Mouse (Mus musculus): ENCODE measurements at regions not wholly inside any gene's neighbourhood (a gene's known extent, or its start where the extent isn't known, plus 50 kb on each side); places are given as distances from the start of the nearest gene placed in this dataset.
A peak's percentile ranks its signal among the peaks of the same experiment; 100 is the strongest.

- no peak overlapping the region for H3K9ac ChIP-seq (replicated peaks; ENCODE audit: low read length)
These were observed 99.3 kb upstream of the Tab2 start for GRCm38 (mm10) chr10:8055293-8055692.

GRCm38 (mm10) chr10:8043416-8044163 lies 87.6 kb upstream of the Tab2 start:
- Histone ChIP-seq H3K36me3 (replicated peaks; ENCODE audit: control insufficient read depth, insufficient read depth, low read depth, low read length) (no peaks in the 10 kb centered on the region), H3K27me3 (ENCODE audit: control insufficient read depth, insufficient read depth, low read length) (no peaks in the 10 kb centered on the region), H3K27ac (replicated peaks; ENCODE audit: low read depth, low read length) (no peak overlapping the region), H3K9ac (replicated peaks; ENCODE audit: low read length) (no peak overlapping the region), H3K4me2 (ENCODE audit: low read depth, low read length) (no peak overlapping the region), H3K4me3 (ENCODE audit: low read depth, low read length) (no peak overlapping the region), H3K4me1 (ENCODE audit: control insufficient read depth, insufficient read depth, low read length) (no peaks in the 10 kb centered on the region), H3K9me3 (replicated peaks; ENCODE audit: control insufficient read depth, low read length) (no peaks in the 10 kb centered on the region)
- ATAC-seq (replicated peaks; ENCODE audit: insufficient number of reproducible peaks, low FRiP score, low TSS enrichment, low read depth) (no peak), DNase-seq (ENCODE audit: low spot score) (no peak)
- WGBS = 93% methylated on average over 3 of the region's 3 CpGs

More at GRCm38 (mm10) chr10:8055293-8055692, 99.3 kb upstream of the Tab2 start:
- Histone ChIP-seq H3K27ac (replicated peaks; ENCODE audit: low read depth, low read length) (no peak overlapping the region), H3K4me1 (ENCODE audit: control insufficient read depth, insufficient read depth, low read length) (no peaks in the 10 kb centered on the region), H3K4me3 (ENCODE audit: low read depth, low read length) (no peak overlapping the region), H3K9me3 (replicated peaks; ENCODE audit: control insufficient read depth, low read length) (no peaks in the 10 kb centered on the region), H3K36me3 (replicated peaks; ENCODE audit: control insufficient read depth, insufficient read depth, low read depth, low read length) (no peaks in the 10 kb centered on the region), H3K27me3 (ENCODE audit: control insufficient read depth, insufficient read depth, low read length) (no peaks in the 10 kb centered on the region), H3K4me2 (ENCODE audit: low read depth, low read length) (no peak overlapping the region)
- DNase-seq (ENCODE audit: low spot score) = no peak
- no peak for ATAC-seq (replicated peaks; ENCODE audit: insufficient number of reproducible peaks, low FRiP score, low TSS enrichment, low read depth)
- 78% methylated on average over 6 of the region's 6 CpGs for WGBS

- H3K4me3 ChIP-seq (ENCODE audit: low read depth, low read length) = no peak overlapping the region
- H3K27ac ChIP-seq (replicated peaks; ENCODE audit: low read depth, low read length) = no peak overlapping the region
- WGBS = 88% methylated on average over 6 of the region's 6 CpGs
- H3K27me3 ChIP-seq (ENCODE audit: control insufficient read depth, insufficient read depth, low read length) = no peaks in the 10 kb centered on the region
- DNase-seq (ENCODE audit: low spot score) = no peak
- no peak overlapping the region for H3K9ac ChIP-seq (replicated peaks; ENCODE audit: low read length)
- no peaks in the 10 kb centered on the region for H3K36me3 ChIP-seq (replicated peaks; ENCODE audit: control insufficient read depth, insufficient read depth, low read depth, low read length)
- H3K9me3 ChIP-seq (replicated peaks; ENCODE audit: control insufficient read depth, low read length) = no peaks in the 10 kb centered on the region
- no peak for ATAC-seq (replicated peaks; ENCODE audit: insufficient number of reproducible peaks, low FRiP score, low TSS enrichment, low read depth)
- H3K4me2 ChIP-seq (ENCODE audit: low read depth, low read length) = no peak overlapping the region
- H3K4me1 ChIP-seq (ENCODE audit: control insufficient read depth, insufficient read depth, low read length) = no peaks in the 10 kb centered on the region
These were observed 86.3 kb upstream of the Tab2 start for GRCm38 (mm10) chr10:8042306-8042705.

- no peaks in the 10 kb centered on the region for H3K36me3 ChIP-seq (replicated peaks; ENCODE audit: control insufficient read depth, insufficient read depth, low read depth, low read length)
- H3K9ac ChIP-seq (replicated peaks; ENCODE audit: low read length) = no peak overlapping the region
- H3K9me3 ChIP-seq (replicated peaks; ENCODE audit: control insufficient read depth, low read length) = no peaks in the 10 kb centered on the region
- no peak overlapping the region for H3K4me3 ChIP-seq (ENCODE audit: low read depth, low read length)
- ATAC-seq (replicated peaks; ENCODE audit: insufficient number of reproducible peaks, low FRiP score, low TSS enrichment, low read depth) (no peak), DNase-seq (ENCODE audit: low spot score) (no peak)
- H3K4me1 ChIP-seq (ENCODE audit: control insufficient read depth, insufficient read depth, low read length) = no peaks in the 10 kb centered on the region
- H3K27me3 ChIP-seq (ENCODE audit: control insufficient read depth, insufficient read depth, low read length) = no peaks in the 10 kb centered on the region
- H3K4me2 ChIP-seq (ENCODE audit: low read depth, low read length) = no peak overlapping the region
- WGBS = 62% methylated on average over 8 of the region's 8 CpGs
- H3K27ac ChIP-seq (replicated peaks; ENCODE audit: low read depth, low read length) = no peak overlapping the region
These were observed 85.8 kb upstream of the Tab2 start for GRCm38 (mm10) chr10:8041790-8042189.

GRCm38 (mm10) chr10:8037986-8038631 lies 82.1 kb upstream of the Tab2 start:
- ATAC-seq (replicated peaks; ENCODE audit: insufficient number of reproducible peaks, low FRiP score, low TSS enrichment, low read depth) (peak; percentile 88), DNase-seq (ENCODE audit: low spot score) (peak; percentile 9)
- Histone ChIP-seq H3K4me2 (ENCODE audit: low read depth, low read length) (no peak overlapping the region), H3K27ac (replicated peaks; ENCODE audit: low read depth, low read length) (no peak overlapping the region), H3K9me3 (replicated peaks; ENCODE audit: control insufficient read depth, low read length) (no peaks in the 10 kb centered on the region), H3K4me3 (ENCODE audit: low read depth, low read length) (no peak overlapping the region), H3K27me3 (ENCODE audit: control insufficient read depth, insufficient read depth, low read length) (no peaks in the 10 kb centered on the region), H3K4me1 (ENCODE audit: control insufficient read depth, insufficient read depth, low read length) (no peaks in the 10 kb centered on the region), H3K9ac (replicated peaks; ENCODE audit: low read length) (no peak overlapping the region), H3K36me3 (replicated peaks; ENCODE audit: control insufficient read depth, insufficient read depth, low read depth, low read length) (no peaks in the 10 kb centered on the region)
- 27% methylated on average over 5 of the region's 5 CpGs for WGBS

GRCm38 (mm10) chr10:8036293-8036692 lies 80.3 kb upstream of the Tab2 start:
- Histone ChIP-seq H3K4me1 (ENCODE audit: control insufficient read depth, insufficient read depth, low read length) (no peaks in the 10 kb centered on the region), H3K4me2 (ENCODE audit: low read depth, low read length) (no peak overlapping the region), H3K9me3 (replicated peaks; ENCODE audit: control insufficient read depth, low read length) (no peaks in the 10 kb centered on the region), H3K27ac (replicated peaks; ENCODE audit: low read depth, low read length) (no peak overlapping the region), H3K27me3 (ENCODE audit: control insufficient read depth, insufficient read depth, low read length) (no peaks in the 10 kb centered on the region), H3K4me3 (ENCODE audit: low read depth, low read length) (no peak overlapping the region), H3K9ac (replicated peaks; ENCODE audit: low read length) (no peak overlapping the region), H3K36me3 (replicated peaks; ENCODE audit: control insufficient read depth, insufficient read depth, low read depth, low read length) (no peaks in the 10 kb centered on the region)
- ATAC-seq (replicated peaks; ENCODE audit: insufficient number of reproducible peaks, low FRiP score, low TSS enrichment, low read depth) (no peak), DNase-seq (ENCODE audit: low spot score) (no peak)
- WGBS = 74% methylated on average over 4 of the region's 4 CpGs

- Histone ChIP-seq H3K4me2 (ENCODE audit: low read depth, low read length) (no peak overlapping the region), H3K36me3 (replicated peaks; ENCODE audit: control insufficient read depth, insufficient read depth, low read depth, low read length) (no peaks in the 10 kb centered on the region), H3K27me3 (ENCODE audit: control insufficient read depth, insufficient read depth, low read length) (no peaks in the 10 kb centered on the region), H3K4me3 (ENCODE audit: low read depth, low read length) (no peak overlapping the region), H3K27ac (replicated peaks; ENCODE audit: low read depth, low read length) (no peak overlapping the region), H3K9me3 (replicated peaks; ENCODE audit: control insufficient read depth, low read length) (no peaks in the 10 kb centered on the region), H3K9ac (replicated peaks; ENCODE audit: low read length) (no peak overlapping the region), H3K4me1 (ENCODE audit: control insufficient read depth, insufficient read depth, low read length) (no peaks in the 10 kb centered on the region)
- DNase-seq (ENCODE audit: low spot score) (no peak), ATAC-seq (replicated peaks; ENCODE audit: insufficient number of reproducible peaks, low FRiP score, low TSS enrichment, low read depth) (no peak)
- 68% methylated on average over 1 of the region's 1 CpGs for WGBS
These were observed 79.3 kb upstream of the Tab2 start for GRCm38 (mm10) chr10:8035310-8035709.

GRCm38 (mm10) chr10:8032203-8032602 lies 76.2 kb upstream of the Tab2 start:
- no peaks in the 10 kb centered on the region for H3K36me3 ChIP-seq (replicated peaks; ENCODE audit: control insufficient read depth, insufficient read depth, low read depth, low read length)
- H3K9me3 ChIP-seq (replicated peaks; ENCODE audit: control insufficient read depth, low read length) = no peaks in the 10 kb centered on the region
- H3K4me1 ChIP-seq (ENCODE audit: control insufficient read depth, insufficient read depth, low read length) = no peaks in the 10 kb centered on the region
- DNase-seq (ENCODE audit: low spot score) (no peak), ATAC-seq (replicated peaks; ENCODE audit: insufficient number of reproducible peaks, low FRiP score, low TSS enrichment, low read depth) (no peak)
- no peak overlapping the region for H3K9ac ChIP-seq (replicated peaks; ENCODE audit: low read length)
- H3K27me3 ChIP-seq (ENCODE audit: control insufficient read depth, insufficient read depth, low read length) = no peaks in the 10 kb centered on the region
- no peak overlapping the region for H3K4me2 ChIP-seq (ENCODE audit: low read depth, low read length)
- no peak overlapping the region for H3K27ac ChIP-seq (replicated peaks; ENCODE audit: low read depth, low read length)
- 79% methylated on average over 1 of the region's 1 CpGs for WGBS
- no peak overlapping the region for H3K4me3 ChIP-seq (ENCODE audit: low read depth, low read length)

Measured in embryonic facial prominence, embryonic 11.5 days (tissue).